Mouse (Mus musculus) kidney, adult 2 months (tissue): ENCODE measurements around the gene Myom1.

Experiments
- CTCF ChIP-seq: fragments of 200-500 bp; conservative IDR thresholded peaks from 2 replicates; pipeline ENCODE4 v1.5.1; 2011; ENCODE audit warnings: low read depth, mild to moderate bottlenecking, control low read depth, low read length, moderate library complexity, mixed read lengths; ENCODE audit not compliant: insufficient read depth, insufficient read length
- POLR2A ChIP-seq: fragments of 200-500 bp; IDR thresholded peaks from one replicate; pipeline ENCODE4 v1.6.1; 2011; ENCODE audit warnings: low read depth, low read length, control low read depth

- TF ChIP-seq CTCF: no peak
- no peak for TF ChIP-seq POLR2A
Measured at GRCm38 (mm10) chr17:71004186-71004960, 1.9 kb downstream of the Myom1 start.
